Mouse (Mus musculus) spleen, adult 2 months (tissue): ENCODE measurements at regions not wholly inside any gene's neighbourhood (a gene's known extent, or its start where the extent isn't known, plus 50 kb on each side); places are given as distances from the start of the nearest gene placed in this dataset.

Experiments
- CTCF ChIP-seq: fragments of 200-500 bp; IDR thresholded peaks from 2 replicates; pipeline ENCODE4 v1.5.1; 2011; ENCODE audit warnings: mild to moderate bottlenecking, inconsistent platforms; ENCODE audit not compliant: insufficient read depth, insufficient read length, insufficient replicate concordance; ENCODE audit errors: extremely low read depth
- POLR2A ChIP-seq: fragments of 200-500 bp; IDR thresholded peaks from 2 replicates; pipeline ENCODE4 v1.6.1; 2011; ENCODE audit warnings: low read depth, low read length, inconsistent platforms

GRCm38 (mm10) chr12:31143266-31143665, 69.6 kb downstream of the Fam110c start:
- TF ChIP-seq CTCF (no peak), POLR2A (no peak)
